Mouse (Mus musculus) gastrocnemius, postnatal 36 days (tissue): ENCODE data around the gene Gm11985. TPM values are rescaled to one million over a fixed set of nuclear protein-coding genes. Genes with fewer than 3 reads are reported as not detected.
"Not testable (repeated sequence)": the region's sequence is repeated elsewhere in the genome, so short reads cannot be mapped to it uniquely, and the experiment has no call there.

Experiments
- DNase-seq, 2 experiments: peaks; one replicate each; pipeline ENCODE4 v3.0.0; 2022
- intact Hi-C: fragments of 180-260 bp; cut with DNase I; formaldehyde crosslinking; loops from one replicate; pipeline ENCODE4 v1.15.1; 2025
- long read RNA-seq, 2 experiments: library from polyadenylated mRNA; stranded (forward); transcript quantifications; one replicate each; pipeline ENCODE4 v2.0.0; 2021
- total RNA-seq, 2 experiments: library from RNA; stranded (reverse); gene quantifications; 2 replicates each; pipeline ENCODE4 v1.2.3; 2021

Gene Gm11985
- not detected for total RNA-seq
- long read RNA-seq, experiment 1 = 0 reads
- long read RNA-seq, experiment 2 = 0 reads

GRCm38 (mm10) chr11:7188469-7188868 lies at the start of gene Gm11985:
TSS of gene Gm11985 (minus strand) at chr11:7188569.
- intact Hi-C loops = no loop called here
- DNase-seq = no peak

- DNase-seq = no peak
- intact Hi-C loops = no loop called here
Observed at GRCm38 (mm10) chr11:7237712-7238111, 49.3 kb upstream of the Gm11985 start.

GRCm38 (mm10) chr11:7236751-7237150 lies 48.4 kb upstream of the Gm11985 start:
- intact Hi-C loops = no loop called here
- no peak for DNase-seq

GRCm38 (mm10) chr11:7234981-7235609 lies 46.7 kb upstream of the Gm11985 start:
- intact Hi-C loops = no loop called here
- no peak for DNase-seq

DNA sequence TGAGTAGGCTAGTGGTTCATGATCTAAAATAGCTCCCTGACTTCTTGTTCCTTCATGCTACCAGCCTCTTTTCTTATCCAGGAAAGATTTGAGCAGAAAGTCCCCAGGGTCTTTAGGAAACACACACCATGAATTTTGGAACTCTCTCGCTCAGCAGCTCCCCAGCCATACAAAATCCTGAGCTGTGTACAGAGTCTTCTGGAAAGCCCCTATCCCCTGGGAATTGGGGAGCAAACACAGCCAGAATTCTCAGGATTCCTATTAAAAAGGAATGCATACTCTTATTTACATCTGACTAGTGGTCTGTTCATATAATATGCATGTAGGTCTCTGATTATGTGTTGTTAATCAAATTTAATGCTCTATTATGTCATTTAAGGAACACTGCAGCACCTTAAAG lies 46.1 kb upstream of the Gm11985 start:
- DNase-seq = no peak
- intact Hi-C loops = no loop called here

GRCm38 (mm10) chr11:7233333-7233732 lies 45.0 kb upstream of the Gm11985 start:
- no peak for DNase-seq
- intact Hi-C loops = no loop called here

DNA sequence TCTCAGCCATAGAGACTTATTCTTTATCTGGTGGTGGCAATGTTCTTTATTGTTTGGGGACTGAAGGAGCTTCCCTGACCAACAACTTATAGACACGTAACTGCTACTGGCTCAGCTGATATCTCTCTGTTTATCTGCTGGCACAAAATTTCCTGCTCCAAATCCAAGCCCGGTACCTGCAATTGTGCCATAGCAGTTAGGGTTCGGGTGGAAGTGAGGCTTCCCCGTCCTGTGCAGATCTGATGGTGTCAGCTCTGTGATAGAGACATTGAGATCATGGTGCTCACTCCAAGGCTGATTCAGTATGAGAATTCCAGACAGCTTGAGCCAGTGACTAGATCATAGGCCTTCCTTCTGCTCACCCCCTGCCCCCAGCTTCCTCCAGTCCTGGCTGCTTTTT lies 43.6 kb upstream of the Gm11985 start:
- intact Hi-C loops = no loop called here

DNA sequence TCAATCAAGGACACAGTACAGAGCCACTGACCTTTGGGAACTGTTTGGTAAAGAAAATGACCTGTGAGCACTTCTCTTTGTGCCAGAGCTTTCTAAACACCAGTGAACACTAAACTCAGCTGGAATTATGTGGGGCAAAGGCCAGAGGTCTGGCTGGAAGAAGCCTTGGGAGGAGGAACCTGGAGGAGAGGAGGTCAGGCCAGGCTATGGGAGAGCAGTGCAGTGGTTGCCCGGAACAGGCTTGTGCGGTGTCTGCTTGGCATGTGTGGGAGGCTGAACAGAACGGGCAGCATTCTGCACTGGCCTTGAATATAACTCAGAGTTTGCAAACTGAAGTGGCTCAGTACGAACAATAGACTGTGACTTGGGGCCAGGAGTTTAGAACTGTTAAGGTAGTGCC lies 41.6 kb upstream of the Gm11985 start:
- DNase-seq = no peak
- intact Hi-C loops = no loop called here

More for the DNA sequence above, 43.6 kb upstream of the Gm11985 start:
- DNase-seq = no peak

DNA sequence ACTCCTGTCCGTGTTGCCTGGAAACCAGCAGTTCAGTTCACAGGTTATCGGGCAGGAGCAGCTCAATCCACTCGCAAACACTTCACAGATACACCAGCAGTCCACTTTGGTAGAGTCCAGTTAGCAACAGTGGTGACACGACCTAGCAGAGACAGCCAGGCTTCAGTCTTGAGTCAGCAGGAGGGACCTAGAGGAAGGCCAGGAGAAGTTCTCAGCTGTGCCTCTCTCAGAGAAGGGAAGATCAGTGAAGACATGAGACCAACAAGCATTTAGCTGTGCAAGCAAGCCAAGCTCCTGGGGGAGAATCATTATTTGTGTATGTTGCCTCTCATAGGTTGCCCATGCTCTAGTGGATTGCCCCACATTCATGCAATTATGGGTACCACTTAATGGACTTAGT lies 39.7 kb upstream of the Gm11985 start:
- intact Hi-C loops = no loop called here
- no peak for DNase-seq

DNA sequence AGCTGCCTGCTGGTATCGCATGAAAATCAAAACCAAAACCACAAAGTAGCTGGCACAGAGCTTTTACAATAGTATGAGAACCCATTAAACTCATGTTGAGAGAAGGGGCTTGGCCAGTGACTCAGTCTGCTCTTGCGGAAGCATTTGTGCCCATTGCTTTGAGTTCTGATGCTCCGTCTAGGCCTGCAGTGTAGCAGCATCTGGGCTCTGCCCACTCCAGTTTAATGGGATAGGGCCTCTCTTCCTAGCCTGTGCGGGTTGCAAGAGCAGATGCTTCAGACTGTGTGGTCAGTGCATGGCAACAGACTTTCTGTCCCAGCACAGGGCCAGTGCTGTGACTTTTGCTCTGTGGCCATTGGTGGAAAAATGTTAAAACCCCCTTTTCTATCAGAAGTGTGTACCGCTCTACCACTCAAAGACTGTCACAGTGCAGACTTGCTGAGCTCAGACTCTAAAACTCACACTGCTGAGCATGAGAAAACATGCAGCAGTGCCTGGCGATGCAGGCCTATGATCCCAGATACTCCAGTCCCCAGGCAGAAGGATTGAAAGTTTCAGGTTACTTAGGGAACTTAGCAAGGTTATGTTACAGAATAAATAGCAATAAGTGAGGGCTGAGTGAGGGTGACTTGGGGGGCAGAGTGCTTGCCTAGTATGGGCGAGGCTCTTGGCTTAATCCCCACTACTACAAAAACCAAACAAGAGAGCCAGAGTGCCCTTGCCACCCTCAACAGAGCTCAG lies 38.6 kb upstream of the Gm11985 start:
- intact Hi-C loops = no loop called here
- DNase-seq = no peak

GRCm38 (mm10) chr11:7226200-7226599 lies 37.8 kb upstream of the Gm11985 start:
- no peak for DNase-seq
- intact Hi-C loops = no loop called here

- DNase-seq, intact Hi-C loops: not testable (repeated sequence)
Observed at GRCm38 (mm10) chr11:7221826-7222225, 33.5 kb upstream of the Gm11985 start.

- peak; percentile 58 to 66 for DNase-seq
- intact Hi-C loops = loop anchor here (10.0 kb wide), 1 partner anchor 919 kb away; no protein-coding TSS in a partner anchor
Observed at GRCm38 (mm10) chr11:7215703-7216102, 27.3 kb upstream of the Gm11985 start.

- intact Hi-C loops = loop anchor here (5.0 to 10.0 kb wide), 3 partner anchors 123 to 920 kb away; no protein-coding TSS in a partner anchor
- peak in 1 of 2 experiments; percentile 39 for DNase-seq
Observed at GRCm38 (mm10) chr11:7214761-7215160, 26.4 kb upstream of the Gm11985 start.

DNA sequence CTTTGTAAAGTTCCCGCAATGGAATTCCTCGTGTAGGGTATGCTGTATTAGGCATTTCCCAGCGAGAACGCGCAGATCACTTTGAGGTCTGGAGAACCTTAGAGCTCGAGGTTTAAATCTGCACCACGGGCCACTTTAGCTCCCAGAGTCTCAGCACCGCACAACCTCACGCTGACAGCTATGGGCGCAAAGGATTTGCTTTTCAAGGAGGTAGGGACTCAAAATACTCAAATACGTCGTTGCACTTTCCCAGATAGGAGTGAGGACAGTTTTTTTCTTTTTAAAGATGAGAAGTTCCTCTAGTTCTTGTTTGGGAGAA lies 25.9 kb upstream of the Gm11985 start:
- intact Hi-C loops = loop anchor here (5.0 to 10.0 kb wide), 3 partner anchors 123 to 920 kb away; no protein-coding TSS in a partner anchor

GRCm38 (mm10) chr11:7213501-7214341 lies 25.4 kb upstream of the Gm11985 start, which contains the start of gene Igfbp3:
TSS of gene Igfbp3 (minus strand) at chr11:7213923.
- peak; percentile 33 to 34 for DNase-seq
- intact Hi-C loops = loop anchor here (5.0 to 10.0 kb wide), 3 partner anchors 124 to 921 kb away; no protein-coding TSS in a partner anchor

More for the DNA sequence above, 25.9 kb upstream of the Gm11985 start:
- DNase-seq = no peak

DNA sequence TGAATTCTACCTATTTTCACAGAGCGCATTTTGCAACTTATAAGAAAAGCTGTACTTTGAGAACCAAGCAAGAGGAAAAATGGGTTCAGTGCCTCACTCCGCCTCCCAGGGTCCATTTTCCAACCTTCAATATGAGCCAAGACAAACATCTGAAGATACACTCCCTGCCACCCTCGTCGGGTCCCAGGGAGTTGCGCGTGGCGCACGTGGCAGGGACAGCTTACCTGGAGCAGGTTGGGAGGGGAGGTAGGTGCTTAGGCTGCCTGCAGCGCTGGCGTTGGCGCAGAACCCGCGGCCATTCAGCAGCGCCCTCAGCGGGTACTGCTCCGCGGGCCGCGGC lies 24.8 kb upstream of the Gm11985 start:
- DNase-seq = no peak
- intact Hi-C loops = loop anchor here (5.0 to 10.0 kb wide), 3 partner anchors 124 to 922 kb away; no protein-coding TSS in a partner anchor

DNA sequence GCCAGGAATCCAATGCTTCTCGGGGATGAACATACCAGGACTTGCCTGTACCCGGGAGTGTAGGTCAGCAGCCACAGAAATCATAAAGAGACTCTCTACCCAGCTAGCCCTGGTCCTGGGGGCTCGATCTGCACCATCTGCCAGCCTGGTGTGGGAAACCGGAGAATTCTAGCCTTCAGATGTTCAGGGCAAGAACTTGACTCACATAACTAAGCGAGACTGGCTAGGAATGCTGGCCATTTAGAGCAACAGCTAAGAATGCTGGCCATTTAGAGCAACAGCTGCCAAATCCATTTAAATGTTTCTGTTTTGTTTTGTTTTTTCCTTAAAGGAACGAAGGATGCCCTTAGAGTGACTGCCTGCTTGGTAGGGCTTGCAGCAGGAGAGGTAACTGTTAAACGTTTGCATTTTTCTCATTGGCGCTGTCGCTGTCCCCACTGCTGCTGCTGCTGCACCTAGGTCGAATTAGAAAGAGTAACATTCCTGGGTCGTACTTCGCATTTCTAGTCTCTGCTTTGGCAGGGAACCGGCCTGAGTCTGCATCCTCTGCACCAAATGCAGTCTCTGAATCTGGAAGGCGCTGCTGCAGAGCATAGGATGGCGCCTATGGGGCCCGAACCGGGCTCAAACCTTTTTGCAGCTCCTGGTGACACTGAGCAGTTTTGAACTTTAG lies 23.9 kb upstream of the Gm11985 start:
- no peak for DNase-seq
- intact Hi-C loops = loop anchor here (5.0 to 10.0 kb wide), 3 partner anchors 125 to 923 kb away; no protein-coding TSS in a partner anchor

DNA sequence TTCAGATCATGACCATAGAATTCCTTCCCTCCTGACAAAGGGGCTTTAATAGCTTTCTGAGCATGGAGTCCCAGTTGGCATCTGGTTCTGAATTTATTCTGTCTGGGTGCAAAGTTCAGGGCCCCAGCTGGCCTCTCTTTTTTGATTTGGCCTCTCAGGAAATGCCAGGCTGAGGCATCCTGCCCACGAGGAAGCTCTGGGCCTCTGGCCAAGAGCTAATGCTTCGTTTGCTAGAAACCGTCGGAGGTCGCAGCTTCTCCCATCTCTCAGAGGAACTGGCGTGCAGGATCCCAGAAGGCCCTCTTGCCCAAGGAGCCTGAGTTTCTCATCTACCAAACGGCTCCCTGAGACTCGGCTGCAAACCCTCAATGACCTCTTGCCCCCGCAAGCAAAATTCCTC lies 22.8 kb upstream of the Gm11985 start:
- intact Hi-C loops = loop anchor here (2.0 to 10.0 kb wide), 4 partner anchors 126 to 1092 kb away; no protein-coding TSS in a partner anchor
- no peak for DNase-seq

DNA sequence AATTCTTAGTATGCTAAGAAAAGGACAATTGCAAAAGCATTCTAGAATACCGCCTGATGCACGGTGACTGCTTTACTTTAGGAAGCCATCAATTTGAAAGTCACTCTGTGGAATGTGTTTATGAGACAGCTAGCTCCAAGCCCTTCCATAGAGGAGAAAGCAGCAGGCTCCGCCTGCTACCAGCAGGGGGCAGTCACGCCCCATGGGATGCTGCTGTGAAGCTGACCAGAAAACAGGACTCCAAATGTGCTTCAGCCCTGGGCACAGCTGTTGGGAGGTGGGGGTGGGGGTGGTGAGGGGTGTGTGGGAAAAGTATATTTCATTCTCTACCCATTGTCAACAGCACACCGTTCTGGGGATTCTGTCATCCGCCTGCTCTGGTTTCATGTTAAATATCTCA lies 22.0 kb upstream of the Gm11985 start:
- intact Hi-C loops = loop anchor here (1.0 to 10.0 kb wide), 5 partner anchors 127 to 1092 kb away; no protein-coding TSS in a partner anchor

More for the DNA sequence above, 22.0 kb upstream of the Gm11985 start:
- DNase-seq = peak; percentile 63 to 72
